Mouse (Mus musculus) heart, embryonic 15.5 days (tissue): ENCODE data around the gene Gm1043. TPM values are rescaled to one million over a fixed set of nuclear protein-coding genes. Genes with fewer than 3 reads are reported as not detected.

Source experiments
- ATAC-seq: fragments of 200-750 bp; cut with Nextera tagmentation; replicated peaks from 2 replicates; pipeline ENCODE4 v1.8.0; 2017; ENCODE audit warnings: low read depth, moderate TSS enrichment; ENCODE audit not compliant: insufficient number of reproducible peaks, insufficient read depth, low FRiP score
- H3K27ac ChIP-seq: fragments of 300-500 bp; sonication (generic); 2 replicates; pipeline ENCODE4 v1.5.1; 2015; ENCODE audit warnings: mild to moderate bottlenecking, inconsistent platforms
- H3K27me3 ChIP-seq: fragments of 300-500 bp; sonication (generic); 2 replicates; pipeline ENCODE4 v1.6.1; 2015; ENCODE audit warnings: inconsistent platforms
- H3K36me3 ChIP-seq: fragments of 300-500 bp; sonication (generic); 2 replicates; pipeline ENCODE4 v1.6.1; 2015; ENCODE audit warnings: mild to moderate bottlenecking, inconsistent platforms
- H3K4me1 ChIP-seq: fragments of 300-500 bp; sonication (generic); replicated peaks from 2 replicates; pipeline ENCODE4 v1.6.1; 2015; ENCODE audit warnings: inconsistent platforms
- H3K4me2 ChIP-seq: fragments of 300-500 bp; sonication (generic); 2 replicates; pipeline ENCODE4 v1.6.1; 2015; ENCODE audit warnings: inconsistent platforms, mild to moderate bottlenecking, moderate library complexity
- H3K4me3 ChIP-seq: fragments of 300-500 bp; sonication (generic); 2 replicates; pipeline ENCODE4 v1.5.1; 2015; ENCODE audit warnings: mild to moderate bottlenecking, inconsistent platforms
- H3K9ac ChIP-seq: fragments of 300-500 bp; sonication (generic); 2 replicates; pipeline ENCODE4 v1.6.1; 2015; ENCODE audit warnings: mild to moderate bottlenecking, inconsistent platforms
- H3K9me3 ChIP-seq: fragments of 300-500 bp; sonication (generic); replicated peaks from 2 replicates; pipeline ENCODE4 v1.6.1; 2016; ENCODE audit warnings: inconsistent platforms
- WGBS: fragments of 180-500 bp; shearing (Covaris S2); methylation state at CpG from one replicate; pipeline ENCODE4 v1.1.7; 2015; ENCODE audit warnings: mixed read lengths; 5-methylcytosine and 5-hydroxymethylcytosine counted together
- polyA plus RNA-seq: library from polyadenylated mRNA; unstranded; fragments of >200 nt; fragmentation: Nextera tagmentation; extraction: Ambion mirVana; gene quantifications from 2 replicates; pipeline ENCODE4 v1.2.1, GENCODE M21; 2015

Gene Gm1043
- polyA plus RNA-seq, 1 experiment from 2014 or later = not detected

GRCm38 (mm10) chr5:37117126-37117525 lies 32.0 kb downstream of the Gm1043 start:
- WGBS = 59% methylated on average over 9 of the region's 9 CpGs
- Histone ChIP-seq H3K4me1 (no peaks in the 10 kb centered on the region), H3K36me3 (no peaks in the 10 kb centered on the region), H3K9ac (no peak overlapping the region), H3K27me3 (peaks cover under 1% of the 10 kb centered on the region; the same call in 1 of the 2 replicates), H3K4me2 (no peak overlapping the region), H3K4me3 (no peak overlapping the region), H3K9me3 (no peaks in the 10 kb centered on the region), H3K27ac (no peak overlapping the region)
- no peak for ATAC-seq

- H3K4me1 ChIP-seq = no peaks in the 10 kb centered on the region
- H3K9ac ChIP-seq = no peak overlapping the region
- no peak for ATAC-seq
- H3K9me3 ChIP-seq = no peaks in the 10 kb centered on the region
- no peaks in the 10 kb centered on the region for H3K36me3 ChIP-seq
- H3K27me3 ChIP-seq = no peaks in the 10 kb centered on the region
- no peak overlapping the region for H3K4me3 ChIP-seq
- WGBS = 40% methylated on average over 4 of the region's 4 CpGs
- no peak overlapping the region for H3K4me2 ChIP-seq
- H3K27ac ChIP-seq = no peak overlapping the region
Observed at GRCm38 (mm10) chr5:37118242-37118641, 33.1 kb downstream of the Gm1043 start.

GRCm38 (mm10) chr5:37121186-37121680 lies 36.1 kb downstream of the Gm1043 start:
- H3K4me2 ChIP-seq = no peak overlapping the region
- H3K27me3 ChIP-seq = peaks cover 7% of the 10 kb centered on the region; the same call in 1 of the 2 replicates
- 76% methylated on average over 7 of the region's 7 CpGs for WGBS
- H3K9ac ChIP-seq = no peak overlapping the region
- no peak overlapping the region for H3K27ac ChIP-seq
- no peaks in the 10 kb centered on the region for H3K9me3 ChIP-seq
- no peak for ATAC-seq
- H3K4me1 ChIP-seq = no peaks in the 10 kb centered on the region
- no peaks in the 10 kb centered on the region for H3K36me3 ChIP-seq
- no peak overlapping the region for H3K4me3 ChIP-seq

- Histone ChIP-seq H3K4me3 (no peak overlapping the region), H3K9me3 (no peaks in the 10 kb centered on the region), H3K36me3 (no peaks in the 10 kb centered on the region), H3K4me1 (no peaks in the 10 kb centered on the region), H3K27ac (no peak overlapping the region), H3K9ac (no peak overlapping the region), H3K27me3 (peaks cover 2% of the 10 kb centered on the region), H3K4me2 (no peak overlapping the region)
- 44% methylated on average over 4 of the region's 4 CpGs for WGBS
- ATAC-seq = no peak
Observed at GRCm38 (mm10) chr5:37131841-37132240, 46.7 kb downstream of the Gm1043 start.

- WGBS = 68% methylated on average over 8 of the region's 8 CpGs
Observed at GRCm38 (mm10) chr5:37141745-37142144, 56.6 kb downstream of the Gm1043 start.

GRCm38 (mm10) chr5:37147536-37147935 lies 62.4 kb downstream of the Gm1043 start:
- WGBS = 12% methylated on average over 4 of the region's 4 CpGs
- no peak for ATAC-seq
- H3K4me1 ChIP-seq = no peaks in the 10 kb centered on the region
- H3K27me3 ChIP-seq = peaks cover 8% of the 10 kb centered on the region
- H3K9me3 ChIP-seq = no peaks in the 10 kb centered on the region
- H3K36me3 ChIP-seq = no peaks in the 10 kb centered on the region
- no peak overlapping the region for H3K27ac ChIP-seq
- no peak overlapping the region for H3K4me3 ChIP-seq
- no peak overlapping the region for H3K4me2 ChIP-seq
- no peak overlapping the region for H3K9ac ChIP-seq

More at GRCm38 (mm10) chr5:37141745-37142144, 56.6 kb downstream of the Gm1043 start:
- Histone ChIP-seq H3K4me3 (no peak overlapping the region), H3K27me3 (no peaks in the 10 kb centered on the region; the same call in 1 of the 2 replicates), H3K4me2 (no peak overlapping the region), H3K36me3 (no peaks in the 10 kb centered on the region), H3K4me1 (no peaks in the 10 kb centered on the region), H3K9me3 (no peaks in the 10 kb centered on the region), H3K27ac (no peak overlapping the region), H3K9ac (no peak overlapping the region)
- no peak for ATAC-seq

GRCm38 (mm10) chr5:37150650-37151049 lies 65.5 kb downstream of the Gm1043 start:
- no peak overlapping the region for H3K4me2 ChIP-seq
- H3K4me3 ChIP-seq = no peak overlapping the region
- H3K36me3 ChIP-seq = no peaks in the 10 kb centered on the region
- H3K27me3 ChIP-seq = peaks cover 18% of the 10 kb centered on the region
- H3K9me3 ChIP-seq = no peaks in the 10 kb centered on the region
- H3K27ac ChIP-seq = no peak overlapping the region
- H3K9ac ChIP-seq = no peak overlapping the region
- 48% methylated on average over 5 of the region's 5 CpGs for WGBS
- H3K4me1 ChIP-seq = no peaks in the 10 kb centered on the region
- no peak for ATAC-seq

GRCm38 (mm10) chr5:37154472-37154871 lies 69.3 kb downstream of the Gm1043 start:
- no peak for ATAC-seq
- H3K27me3 ChIP-seq = peaks cover 24% of the 10 kb centered on the region
- H3K9me3 ChIP-seq = no peaks in the 10 kb centered on the region
- H3K4me2 ChIP-seq = no peak overlapping the region
- H3K4me1 ChIP-seq = no peaks in the 10 kb centered on the region
- H3K4me3 ChIP-seq = no peak overlapping the region
- H3K36me3 ChIP-seq = no peaks in the 10 kb centered on the region
- WGBS = 66% methylated on average over 7 of the region's 7 CpGs
- no peak overlapping the region for H3K9ac ChIP-seq
- no peak overlapping the region for H3K27ac ChIP-seq

- WGBS = 68% methylated on average over 7 of the region's 7 CpGs
- no peaks in the 10 kb centered on the region for H3K9me3 ChIP-seq
- peaks cover 57% of the 10 kb centered on the region for H3K27me3 ChIP-seq
Observed at GRCm38 (mm10) chr5:37158408-37158807, 73.2 kb downstream of the Gm1043 start.

GRCm38 (mm10) chr5:37162871-37163781 lies 78.0 kb downstream of the Gm1043 start:
- H3K27me3 ChIP-seq = peaks cover 80% of the 10 kb centered on the region
- H3K27ac ChIP-seq = no peak overlapping the region
- WGBS = 6% methylated on average over 75 of the region's 75 CpGs
- ATAC-seq = no peak
- H3K36me3 ChIP-seq = no peaks in the 10 kb centered on the region
- peak overlapping the region; percentile 69 for H3K4me2 ChIP-seq
- no peak overlapping the region for H3K9ac ChIP-seq
- H3K4me3 ChIP-seq = peak overlapping the region; percentile 43
- no peaks in the 10 kb centered on the region for H3K9me3 ChIP-seq
- H3K4me1 ChIP-seq = peaks cover 7% of the 10 kb centered on the region

More at GRCm38 (mm10) chr5:37158408-37158807, 73.2 kb downstream of the Gm1043 start:
- Histone ChIP-seq H3K27ac (no peak overlapping the region), H3K4me1 (peaks cover 7% of the 10 kb centered on the region), H3K36me3 (no peaks in the 10 kb centered on the region), H3K9ac (no peak overlapping the region), H3K4me2 (no peak overlapping the region), H3K4me3 (no peak overlapping the region)
- no peak for ATAC-seq

GRCm38 (mm10) chr5:37176466-37176865 lies 91.3 kb downstream of the Gm1043 start:
- H3K27me3 ChIP-seq = peaks cover 23% of the 10 kb centered on the region
- no peaks in the 10 kb centered on the region for H3K36me3 ChIP-seq
- H3K9ac ChIP-seq = no peak overlapping the region
- H3K4me1 ChIP-seq = peaks cover 6% of the 10 kb centered on the region; the same call in 1 of the 2 replicates
- no peaks in the 10 kb centered on the region for H3K9me3 ChIP-seq
- ATAC-seq = no peak
- no peak overlapping the region for H3K27ac ChIP-seq
- 36% methylated on average over 4 of the region's 4 CpGs for WGBS
- H3K4me3 ChIP-seq = no peak overlapping the region
- H3K4me2 ChIP-seq = no peak overlapping the region
